Mouse (Mus musculus): ENCODE results near the gene Lpp. TPM values are rescaled to one million over a fixed set of nuclear protein-coding genes. Genes with fewer than 3 reads are reported as not detected.

Gene Lpp
- total RNA-seq, 1 experiment from 2014 or later, result 24.1 TPM

GRCm38 (mm10) chr16:24514802-24515727 lies 121.8 kb downstream of the Lpp start:
- no peak for ATAC-seq (ENCODE audit: extremely low read depth, insufficient number of reproducible peaks, low FRiP score, poor library complexity, severe bottlenecking)

DNA sequence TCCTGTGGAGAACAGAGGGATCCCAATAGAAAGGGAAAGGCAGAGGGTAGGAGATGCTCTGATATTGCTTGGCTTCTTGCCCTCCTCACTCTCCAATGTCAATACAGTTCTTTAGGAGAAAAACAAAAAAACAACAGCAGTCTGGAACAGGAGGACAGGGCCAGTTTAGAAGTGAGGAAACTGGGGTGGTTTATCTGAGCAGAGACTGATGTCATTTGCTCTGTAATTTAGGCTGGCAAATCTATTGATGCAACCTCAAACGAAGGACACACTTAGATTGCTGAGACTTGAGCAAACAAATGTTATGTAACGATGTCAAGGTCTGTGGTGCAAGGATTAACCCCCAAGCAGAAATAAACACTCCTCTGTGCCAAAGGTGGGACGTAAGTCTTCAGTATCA lies 123.7 kb downstream of the Lpp start:
- no peak for ATAC-seq (ENCODE audit: extremely low read depth, insufficient number of reproducible peaks, low FRiP score, poor library complexity, severe bottlenecking)

DNA sequence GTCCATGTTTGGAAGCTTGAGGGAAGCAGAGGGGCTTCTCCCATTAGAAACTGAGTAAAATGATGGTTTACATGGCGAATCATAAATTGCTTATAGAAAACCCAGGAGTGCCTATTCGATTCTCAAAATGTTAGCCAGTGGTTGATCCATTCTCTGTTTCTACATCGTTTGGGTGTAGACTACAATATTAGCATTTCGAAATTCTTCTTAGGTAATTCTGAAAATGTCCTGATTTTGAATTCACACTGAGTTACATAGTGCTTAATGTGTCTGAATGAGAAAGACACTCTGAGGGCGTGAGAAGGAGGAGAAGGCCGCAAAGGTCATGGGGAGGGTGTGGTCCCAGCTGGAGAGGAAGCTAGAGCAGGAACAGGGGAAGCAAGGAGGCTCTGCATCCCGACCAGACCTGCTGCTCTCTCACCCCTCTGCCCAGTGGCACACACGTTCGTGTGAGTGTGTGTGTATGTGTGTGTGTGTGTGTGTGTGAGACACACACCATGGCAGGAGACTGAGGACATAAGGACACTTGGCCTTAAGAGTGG lies 124.3 kb downstream of the Lpp start:
- ATAC-seq (ENCODE audit: extremely low read depth, insufficient number of reproducible peaks, low FRiP score, poor library complexity, severe bottlenecking), result peak; percentile 53

GRCm38 (mm10) chr16:24518785-24519184 lies 125.5 kb downstream of the Lpp start:
- ATAC-seq (ENCODE audit: extremely low read depth, insufficient number of reproducible peaks, low FRiP score, poor library complexity, severe bottlenecking), result peak; percentile 47; the same call in 1 of the 2 replicates

GRCm38 (mm10) chr16:24527219-24527618 lies 133.9 kb downstream of the Lpp start:
- no peak for ATAC-seq (ENCODE audit: extremely low read depth, insufficient number of reproducible peaks, low FRiP score, poor library complexity, severe bottlenecking)

DNA sequence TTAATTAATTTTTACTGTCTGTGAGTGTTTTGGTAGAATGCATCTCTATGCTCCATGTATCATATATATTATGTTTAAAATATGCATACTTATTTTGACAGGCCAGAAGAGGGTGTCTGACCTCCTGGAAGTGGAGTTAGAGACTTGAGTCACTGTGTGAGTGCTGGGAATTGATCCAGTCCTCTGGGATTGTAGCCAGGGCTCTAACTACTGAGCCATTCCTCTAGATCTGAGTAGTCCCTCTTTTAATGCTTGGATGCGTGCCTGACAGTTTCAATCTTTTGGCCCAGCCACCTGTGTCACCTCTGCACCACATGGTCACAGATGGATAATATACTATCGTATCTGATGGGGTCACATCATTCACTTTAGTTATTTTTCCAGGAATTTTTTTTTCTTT lies 138.4 kb downstream of the Lpp start:
- ATAC-seq (ENCODE audit: extremely low read depth, insufficient number of reproducible peaks, low FRiP score, poor library complexity, severe bottlenecking), result no peak

DNA sequence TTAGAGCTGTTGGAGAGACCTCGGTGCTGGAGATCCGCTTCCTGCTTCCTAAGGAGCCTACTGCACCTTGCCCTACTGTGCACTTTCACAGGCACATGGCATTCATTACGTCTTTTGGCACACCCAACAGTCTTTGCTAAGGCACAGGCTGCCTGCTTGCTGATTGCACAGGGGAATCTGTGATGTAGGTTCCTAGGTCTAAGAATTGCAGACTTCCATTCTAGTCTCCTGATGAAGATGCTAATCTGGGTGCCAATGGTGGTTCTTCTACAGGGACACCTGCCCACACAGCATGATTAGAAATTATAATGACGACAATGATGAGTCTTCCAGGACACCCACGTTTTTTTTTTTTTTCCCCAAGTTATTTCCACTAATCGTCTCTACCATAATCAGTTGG lies 141.9 kb downstream of the Lpp start:
- ATAC-seq (ENCODE audit: extremely low read depth, insufficient number of reproducible peaks, low FRiP score, poor library complexity, severe bottlenecking), result no peak

DNA sequence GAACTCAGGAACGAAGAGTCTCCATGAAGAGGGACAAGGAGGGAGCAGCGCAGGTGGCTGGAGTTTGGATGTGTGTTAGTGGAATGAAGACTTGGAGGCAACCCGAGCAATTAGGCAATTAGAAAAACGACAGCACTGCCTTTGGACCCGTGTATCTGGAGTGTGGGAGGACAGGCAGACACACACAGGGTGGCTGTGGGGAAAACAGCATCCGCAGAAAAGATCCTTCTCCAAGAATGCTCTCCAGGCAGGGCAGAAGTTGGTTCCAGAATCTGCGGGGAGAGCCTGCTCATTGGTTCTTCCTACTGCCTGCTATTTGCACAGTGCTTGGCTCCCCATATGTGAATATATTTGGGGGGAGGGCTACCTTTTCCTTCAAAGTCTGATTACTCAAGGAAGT lies 143.0 kb downstream of the Lpp start:
- no peak for ATAC-seq (ENCODE audit: extremely low read depth, insufficient number of reproducible peaks, low FRiP score, poor library complexity, severe bottlenecking)

DNA sequence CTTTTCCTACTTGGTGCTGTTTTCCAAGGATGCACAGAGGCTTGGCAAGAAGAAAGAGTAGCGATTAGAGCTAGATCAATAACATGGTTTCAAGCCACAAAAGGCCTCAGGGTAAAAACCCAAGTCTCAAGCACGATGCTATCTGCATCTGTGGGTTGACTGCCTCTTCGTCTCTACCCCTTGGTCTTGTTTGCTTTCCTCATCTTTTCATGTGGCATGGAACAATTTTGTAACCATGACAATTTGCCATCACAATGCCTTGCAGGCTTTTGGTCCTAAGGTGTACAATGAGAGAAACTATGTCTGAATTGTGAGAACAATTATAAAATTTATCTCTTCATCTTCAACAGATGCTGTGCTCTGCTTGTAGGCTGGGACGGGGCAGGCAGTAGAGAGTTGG lies 145.7 kb downstream of the Lpp start:
- no peak for ATAC-seq (ENCODE audit: extremely low read depth, insufficient number of reproducible peaks, low FRiP score, poor library complexity, severe bottlenecking)

DNA sequence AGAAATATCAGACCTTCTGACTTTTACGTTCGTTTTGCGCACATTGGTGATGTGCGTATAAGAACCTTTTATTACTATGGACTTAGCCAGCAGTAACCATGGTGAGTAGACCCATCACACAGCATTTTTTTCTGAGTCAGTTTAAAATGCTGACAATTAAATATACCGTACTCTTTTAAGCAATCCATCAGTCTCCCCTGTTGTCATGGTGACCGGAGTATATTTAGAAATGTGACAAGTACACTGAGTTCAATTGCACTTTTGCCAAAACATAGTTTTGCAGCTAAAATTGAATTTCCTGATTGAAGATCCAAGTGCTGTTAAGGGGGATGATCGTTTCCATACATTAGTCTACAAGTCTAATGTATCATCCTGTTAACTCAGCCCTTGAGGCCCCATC lies 149.6 kb downstream of the Lpp start:
- ATAC-seq (ENCODE audit: extremely low read depth, insufficient number of reproducible peaks, low FRiP score, poor library complexity, severe bottlenecking), result no peak

GRCm38 (mm10) chr16:24545366-24545765 lies 152.1 kb downstream of the Lpp start:
- no peak for ATAC-seq (ENCODE audit: extremely low read depth, insufficient number of reproducible peaks, low FRiP score, poor library complexity, severe bottlenecking)

- ATAC-seq (ENCODE audit: extremely low read depth, insufficient number of reproducible peaks, low FRiP score, poor library complexity, severe bottlenecking), result no peak
These were observed 165.2 kb downstream of the Lpp start for GRCm38 (mm10) chr16:24558458-24558857.

DNA sequence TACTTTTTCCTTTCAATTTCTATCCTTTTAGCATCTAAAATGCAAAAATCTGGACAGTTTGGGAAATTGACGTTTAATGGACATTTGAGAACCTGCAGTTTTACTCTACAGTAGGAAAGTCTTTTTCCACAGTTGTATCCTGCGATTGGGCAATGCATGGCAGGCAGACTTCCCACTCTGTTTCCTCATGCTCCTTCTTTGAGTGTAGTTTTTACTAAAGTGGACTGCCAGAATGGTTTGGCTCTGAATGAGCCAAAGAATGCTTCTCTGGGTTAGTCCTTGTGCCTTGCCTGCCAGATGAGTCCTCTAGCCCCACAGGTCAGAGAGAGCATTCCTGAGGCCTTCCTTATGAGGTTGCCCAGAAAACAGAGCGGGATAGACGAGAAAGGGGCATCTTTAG lies 166.5 kb downstream of the Lpp start:
- ATAC-seq (ENCODE audit: extremely low read depth, insufficient number of reproducible peaks, low FRiP score, poor library complexity, severe bottlenecking), result no peak

- ATAC-seq (ENCODE audit: extremely low read depth, insufficient number of reproducible peaks, low FRiP score, poor library complexity, severe bottlenecking), result no peak
These were observed 167.7 kb downstream of the Lpp start for GRCm38 (mm10) chr16:24560998-24561397.

DNA sequence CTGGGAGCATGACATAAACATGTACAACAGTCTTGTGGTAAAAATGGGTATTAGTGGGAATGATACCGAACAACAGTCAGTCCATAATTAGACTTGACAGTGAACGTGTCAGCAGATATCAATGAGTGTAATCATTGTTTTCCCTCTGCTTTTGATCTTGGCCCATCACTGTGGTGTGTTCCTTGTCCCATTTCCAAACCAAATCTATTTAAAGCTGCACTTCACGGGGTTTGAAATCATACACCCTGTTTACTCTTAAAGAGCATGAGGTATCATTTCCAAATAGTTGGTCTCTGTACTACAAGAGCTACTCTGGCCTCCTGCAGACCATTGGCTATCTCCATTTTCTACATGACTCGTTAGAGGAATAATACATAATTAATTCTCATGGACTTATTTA lies 168.3 kb downstream of the Lpp start:
- no peak for ATAC-seq (ENCODE audit: extremely low read depth, insufficient number of reproducible peaks, low FRiP score, poor library complexity, severe bottlenecking)

GRCm38 (mm10) chr16:24565311-24565710 lies 172.0 kb downstream of the Lpp start:
- no peak for ATAC-seq (ENCODE audit: extremely low read depth, insufficient number of reproducible peaks, low FRiP score, poor library complexity, severe bottlenecking)

DNA sequence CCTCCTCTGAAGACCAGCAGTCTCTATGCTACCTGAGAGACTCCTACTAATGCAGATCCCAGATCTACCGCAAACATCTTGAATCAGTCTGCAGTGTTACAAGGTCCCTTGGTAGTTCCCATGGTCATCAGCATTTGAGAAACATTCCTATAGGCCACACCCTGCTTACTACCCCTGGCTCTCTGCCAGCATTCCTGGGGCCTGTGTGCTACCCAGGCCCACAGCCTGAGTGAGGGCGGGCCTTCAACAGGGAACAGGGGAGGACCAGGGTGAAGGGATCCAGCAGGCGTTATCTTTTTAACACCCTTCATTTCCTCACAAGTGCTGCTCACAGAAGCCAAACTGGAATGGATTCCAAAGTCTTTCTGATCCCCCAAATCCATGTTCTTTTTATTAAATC lies 173.0 kb downstream of the Lpp start:
- ATAC-seq (ENCODE audit: extremely low read depth, insufficient number of reproducible peaks, low FRiP score, poor library complexity, severe bottlenecking), result no peak

- no peak for ATAC-seq (ENCODE audit: extremely low read depth, insufficient number of reproducible peaks, low FRiP score, poor library complexity, severe bottlenecking)
These were observed 174.3 kb downstream of the Lpp start for GRCm38 (mm10) chr16:24567562-24567961.

DNA sequence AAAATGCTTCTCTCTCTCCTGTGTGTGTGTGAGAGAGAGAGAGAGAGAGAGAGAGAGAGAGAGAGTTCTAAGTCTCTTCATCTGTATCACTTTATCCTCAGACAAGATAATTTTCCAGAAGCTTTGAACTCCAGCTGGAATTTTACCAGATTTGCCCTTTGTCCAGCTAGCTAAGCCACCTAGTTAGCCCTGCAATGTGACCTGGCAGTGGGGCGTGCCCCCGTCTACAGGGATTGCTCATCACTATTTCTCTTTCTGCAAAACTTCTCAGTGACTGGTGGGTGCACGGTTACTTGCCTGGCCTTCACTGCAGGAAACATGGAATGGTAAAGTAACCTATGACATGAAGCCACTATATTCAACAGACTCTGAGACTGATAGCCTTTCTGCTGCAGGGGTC lies 174.8 kb downstream of the Lpp start:
- ATAC-seq (ENCODE audit: extremely low read depth, insufficient number of reproducible peaks, low FRiP score, poor library complexity, severe bottlenecking), result no peak

GRCm38 (mm10) chr16:24569681-24570080 lies 176.4 kb downstream of the Lpp start:
- ATAC-seq (ENCODE audit: extremely low read depth, insufficient number of reproducible peaks, low FRiP score, poor library complexity, severe bottlenecking), result no peak

DNA sequence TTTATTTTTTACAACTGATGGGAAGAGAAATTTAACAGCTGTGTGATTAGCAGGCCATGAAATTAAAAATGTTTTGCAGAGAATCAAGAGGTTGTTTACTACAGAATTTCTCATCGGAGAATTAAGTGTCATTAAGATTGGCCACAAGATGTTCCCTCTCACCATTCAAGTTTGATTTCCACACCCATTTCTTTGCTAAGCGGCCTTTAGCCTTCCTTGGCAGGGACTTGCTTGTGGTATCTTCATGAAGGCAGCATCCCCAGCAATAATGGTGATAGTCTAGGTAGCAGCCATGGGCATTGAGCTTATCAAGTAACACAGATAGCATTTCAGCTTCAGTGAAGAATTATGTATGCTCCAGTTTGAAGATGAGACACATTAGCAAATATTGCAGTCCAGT lies 183.7 kb downstream of the Lpp start:
- ATAC-seq (ENCODE audit: extremely low read depth, insufficient number of reproducible peaks, low FRiP score, poor library complexity, severe bottlenecking), result no peak
